Mouse (Mus musculus) thymus, postnatal 10 days (tissue): Measurements from ENCODE around the gene Ide.

ENCODE experiments used
- DNase-seq, 2 experiments: peaks; one replicate each; pipeline ENCODE4 v3.0.0; 2021; ENCODE audit warnings: low spot score in 2 of 2

Gene Ide

DNA sequence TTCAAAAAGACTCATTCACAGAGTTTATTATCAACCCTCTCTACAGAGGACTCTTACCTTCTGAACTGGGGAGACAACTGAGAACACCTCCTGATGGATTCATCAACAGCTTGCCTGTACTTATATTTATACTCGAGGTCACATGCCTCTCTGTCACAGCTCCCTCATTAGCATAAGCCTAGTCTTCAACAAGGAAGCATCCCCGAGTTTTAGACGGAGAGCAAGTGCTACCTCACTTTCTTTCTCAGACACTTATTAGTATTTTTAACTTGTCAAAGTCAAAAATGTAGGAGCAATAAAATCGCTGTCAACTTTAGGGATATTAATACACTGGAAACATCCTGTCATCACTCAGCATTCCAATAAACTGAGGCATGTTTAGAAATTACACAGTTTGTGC is at the start of gene Ide:
Gene Ide, minus strand, starts transcription at position 101 of the 400 bp plus-strand sequence.
- no peak for DNase-seq

DNA sequence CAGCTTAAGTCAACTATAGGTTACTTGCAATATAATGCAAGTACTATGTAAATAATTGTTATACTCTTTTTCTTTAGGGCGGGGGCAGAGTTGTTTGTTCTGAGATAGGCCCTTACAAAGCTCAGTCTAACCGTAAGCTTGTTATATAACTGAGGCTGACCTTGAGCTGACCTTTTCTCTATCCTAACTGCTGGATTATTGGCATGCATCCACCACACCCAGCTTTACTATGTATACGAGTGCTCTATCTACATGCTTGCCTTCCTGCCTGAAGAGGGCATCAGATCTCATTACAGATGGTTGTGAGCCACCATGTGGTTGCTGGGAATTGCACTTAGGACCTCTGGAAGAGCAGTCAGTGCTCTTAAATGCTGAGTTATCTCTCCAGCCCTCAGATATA is 48.5 kb upstream of the Ide start:
- no peak for DNase-seq

DNA sequence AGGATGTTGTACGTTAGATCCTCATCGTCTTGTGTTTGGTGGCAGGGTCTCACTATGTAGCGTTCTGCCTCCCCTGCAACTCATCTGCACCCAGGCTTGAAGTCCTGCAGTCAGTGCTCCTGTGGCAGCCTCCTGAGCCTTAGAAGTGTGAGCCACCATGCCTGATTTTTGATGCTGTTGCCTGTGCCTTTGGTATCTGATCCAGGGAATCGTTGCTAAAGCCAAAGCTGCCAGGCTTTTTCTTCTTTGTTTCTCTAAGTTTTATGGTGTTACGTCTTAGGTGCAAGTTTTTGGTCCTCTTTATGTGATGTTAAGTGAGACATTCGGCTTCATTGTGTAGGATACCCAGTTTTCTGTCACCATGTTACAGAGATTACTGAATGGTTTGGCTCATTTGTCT is 41.2 kb upstream of the Ide start:
- no peak for DNase-seq

DNA sequence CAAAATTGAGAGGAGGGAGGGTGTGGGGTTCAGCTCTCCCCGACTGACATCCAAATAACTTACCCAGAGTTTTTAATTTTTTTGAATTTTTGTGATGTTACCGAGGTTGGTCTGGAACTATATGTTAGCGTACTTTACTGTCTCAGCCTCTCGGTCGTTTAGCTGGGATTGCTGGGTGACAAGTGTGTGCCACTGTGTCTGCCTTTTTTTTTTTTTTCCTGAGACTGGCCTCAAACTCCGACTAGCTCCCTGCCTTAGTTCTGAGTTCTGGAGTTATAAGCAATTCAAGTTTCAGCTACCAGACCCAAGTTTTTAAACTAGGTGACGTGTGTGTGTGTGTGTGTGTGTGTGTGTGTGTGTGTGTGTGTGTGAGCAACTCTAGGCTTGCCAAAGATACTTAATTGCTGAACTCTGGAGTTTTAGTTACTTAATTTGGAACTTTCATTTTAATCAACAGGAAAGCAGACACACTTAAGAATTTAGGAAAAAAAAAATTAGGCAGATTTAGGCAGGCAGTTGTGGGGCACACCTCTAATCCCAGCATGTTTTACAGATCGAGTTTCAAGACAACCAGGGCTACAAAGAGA is 39.8 kb upstream of the Ide start:
- DNase-seq = no peak

DNA sequence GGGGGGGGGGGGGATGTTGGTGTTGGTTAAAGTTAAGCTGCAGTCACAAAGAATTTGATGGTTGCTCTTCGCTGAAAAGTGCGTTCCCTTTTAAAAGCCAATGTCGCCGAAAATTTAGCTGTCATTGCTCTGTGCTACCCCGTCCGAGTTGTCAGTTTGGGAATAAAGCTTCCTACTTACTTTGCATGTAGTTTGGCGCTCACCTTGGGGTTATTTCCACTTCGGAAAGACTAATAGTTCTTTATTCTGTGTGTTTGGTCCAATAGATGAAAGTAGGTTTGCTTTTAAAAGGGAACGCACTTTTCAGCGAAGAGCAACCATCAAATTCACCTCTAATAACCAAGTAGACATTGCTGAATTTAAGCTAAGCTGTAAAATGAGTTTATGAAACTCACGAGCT is 39.2 kb upstream of the Ide start:
- DNase-seq = no peak

DNA sequence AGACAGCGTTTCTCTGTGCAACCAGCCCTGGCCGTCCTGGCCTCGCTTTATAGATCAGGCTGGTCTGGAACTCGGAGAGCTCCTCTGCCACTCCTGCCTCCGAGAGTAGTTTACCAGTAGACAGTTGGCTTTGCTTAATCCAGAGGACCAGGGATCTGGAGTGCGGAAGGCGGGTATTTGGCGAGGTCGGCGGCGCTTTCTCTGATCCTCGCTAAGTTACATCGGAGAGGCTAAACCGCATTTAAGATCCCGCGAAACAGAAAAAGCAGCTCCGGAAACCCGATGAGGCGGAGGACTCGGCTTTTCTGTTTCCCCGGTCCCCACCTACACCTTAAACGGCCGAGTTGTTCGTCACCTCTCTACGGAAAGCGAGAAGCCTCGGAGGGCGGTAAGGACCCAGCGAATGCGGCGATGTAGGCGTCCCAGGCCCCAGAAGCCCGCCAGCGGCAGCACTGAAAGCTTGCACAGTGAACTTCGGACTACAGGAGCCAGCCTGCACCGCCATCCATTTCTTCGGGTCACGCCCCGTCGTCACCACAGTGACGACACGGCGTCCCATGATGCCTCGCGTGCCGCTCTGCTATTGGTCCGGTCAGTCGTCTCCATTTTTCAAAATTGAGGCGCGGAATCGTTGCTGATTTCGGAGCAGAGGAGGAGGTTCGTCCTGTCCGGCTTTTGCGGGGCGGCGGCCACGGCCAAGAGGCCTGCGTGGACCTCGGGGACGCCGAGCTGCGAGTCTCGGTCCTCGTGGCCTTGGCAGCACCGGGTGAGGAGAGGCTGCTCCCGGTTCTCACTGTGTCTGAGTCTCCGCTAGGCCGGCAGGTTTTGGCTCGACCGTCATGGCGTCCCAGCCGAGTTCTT is 38.3 kb upstream of the Ide start, which contains the start of gene Kif11:
Gene Kif11, plus strand, starts transcription at position 649 of the 861 bp plus-strand sequence.
- DNase-seq = peak; percentile 91 to 92

DNA sequence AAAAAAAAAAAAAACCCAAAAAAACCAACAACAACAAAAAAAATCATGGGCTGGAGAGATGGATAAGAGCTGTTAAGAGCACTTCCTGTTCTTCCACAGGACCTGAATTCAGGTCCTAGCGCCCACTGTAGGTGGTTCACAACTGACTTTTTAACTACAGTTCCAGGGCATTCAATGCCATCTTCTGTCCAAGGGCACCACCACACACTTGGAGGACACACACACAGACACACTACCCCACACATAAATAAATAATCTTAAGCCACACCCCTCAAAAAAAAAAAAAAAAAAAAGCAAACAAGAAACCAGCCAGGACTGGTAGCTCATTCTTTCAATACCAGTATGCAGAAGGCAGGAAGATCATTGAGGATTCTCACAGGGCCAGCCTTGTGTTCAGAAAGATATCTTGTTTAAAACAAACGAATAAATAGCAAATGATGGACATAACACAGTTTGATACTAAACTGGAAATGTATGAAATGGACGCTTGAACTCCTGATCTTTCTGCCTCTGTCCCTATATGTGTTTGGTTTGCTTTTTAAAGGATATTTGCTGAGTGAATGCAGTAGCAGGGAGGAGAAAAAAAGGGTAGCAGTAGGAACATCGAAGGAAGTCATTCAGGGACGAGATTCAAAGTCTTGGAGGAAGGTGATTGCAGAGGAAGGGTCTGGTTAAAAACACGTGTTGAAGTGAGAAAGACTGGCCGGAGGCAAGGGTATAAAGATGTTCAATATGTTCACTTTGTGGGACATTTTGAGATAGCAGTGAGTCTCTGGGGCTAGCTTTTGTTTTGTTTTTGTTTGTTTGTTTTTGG is 37.5 kb upstream of the Ide start:
- DNase-seq = no peak

DNA sequence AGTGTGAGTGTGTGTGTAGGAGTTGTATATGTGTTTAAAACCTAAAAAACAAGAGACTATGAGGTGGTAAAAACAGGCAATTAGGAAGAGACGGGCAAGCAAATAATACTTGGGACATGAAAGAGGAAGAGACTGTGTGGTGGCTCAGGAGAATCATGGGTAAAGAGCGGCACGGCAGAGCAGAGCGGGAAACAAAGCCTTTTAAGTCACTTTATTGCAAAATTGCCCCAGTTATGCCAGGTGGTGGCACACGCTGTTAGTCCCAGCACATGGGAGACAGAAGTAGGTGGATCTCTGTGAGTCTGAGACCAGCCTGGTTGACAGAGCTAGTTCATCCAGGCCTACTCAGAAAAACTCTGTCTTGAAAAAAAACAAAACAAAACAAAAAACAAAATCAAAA is 32.7 kb upstream of the Ide start:
- DNase-seq = peak; percentile 58 to 62

DNA sequence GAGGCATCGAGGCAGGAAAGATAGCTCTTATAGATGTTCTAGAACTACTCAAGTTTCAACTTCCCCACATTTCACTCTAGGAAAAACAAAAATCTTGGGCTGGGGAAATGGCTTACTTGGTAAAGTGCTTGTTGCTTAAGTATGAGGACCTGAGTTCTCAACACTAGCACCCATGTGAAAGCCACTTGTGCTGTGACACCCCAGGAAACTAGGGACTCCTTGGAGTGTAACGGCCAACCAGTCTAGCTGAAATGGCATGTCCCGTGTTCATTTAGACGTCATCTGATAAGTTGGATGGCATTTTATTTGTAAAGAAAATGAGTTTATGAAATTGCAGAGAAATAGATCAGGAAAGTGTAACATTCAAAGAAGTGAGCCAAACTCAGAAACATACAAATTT is 32.3 kb upstream of the Ide start:
- no peak for DNase-seq

DNA sequence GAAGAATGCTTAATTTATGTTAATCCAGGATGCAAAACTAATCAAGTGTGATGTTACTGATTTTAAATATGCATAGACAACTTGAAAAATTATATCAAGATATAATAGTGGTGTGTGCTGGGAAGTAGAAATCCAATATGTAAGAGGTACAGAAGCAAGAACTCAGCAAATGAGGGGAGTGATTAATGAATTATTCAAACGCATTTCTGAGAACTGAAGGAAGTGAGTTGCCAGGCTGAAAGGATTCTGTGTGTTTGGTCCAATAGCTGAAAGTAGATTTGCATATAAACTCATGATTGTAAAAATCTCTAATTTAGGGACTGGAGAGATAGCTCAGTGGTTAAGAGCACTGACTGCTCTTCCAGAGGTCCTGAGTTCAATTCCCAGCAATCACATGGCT is 31.3 kb upstream of the Ide start:
- DNase-seq = no peak

DNA sequence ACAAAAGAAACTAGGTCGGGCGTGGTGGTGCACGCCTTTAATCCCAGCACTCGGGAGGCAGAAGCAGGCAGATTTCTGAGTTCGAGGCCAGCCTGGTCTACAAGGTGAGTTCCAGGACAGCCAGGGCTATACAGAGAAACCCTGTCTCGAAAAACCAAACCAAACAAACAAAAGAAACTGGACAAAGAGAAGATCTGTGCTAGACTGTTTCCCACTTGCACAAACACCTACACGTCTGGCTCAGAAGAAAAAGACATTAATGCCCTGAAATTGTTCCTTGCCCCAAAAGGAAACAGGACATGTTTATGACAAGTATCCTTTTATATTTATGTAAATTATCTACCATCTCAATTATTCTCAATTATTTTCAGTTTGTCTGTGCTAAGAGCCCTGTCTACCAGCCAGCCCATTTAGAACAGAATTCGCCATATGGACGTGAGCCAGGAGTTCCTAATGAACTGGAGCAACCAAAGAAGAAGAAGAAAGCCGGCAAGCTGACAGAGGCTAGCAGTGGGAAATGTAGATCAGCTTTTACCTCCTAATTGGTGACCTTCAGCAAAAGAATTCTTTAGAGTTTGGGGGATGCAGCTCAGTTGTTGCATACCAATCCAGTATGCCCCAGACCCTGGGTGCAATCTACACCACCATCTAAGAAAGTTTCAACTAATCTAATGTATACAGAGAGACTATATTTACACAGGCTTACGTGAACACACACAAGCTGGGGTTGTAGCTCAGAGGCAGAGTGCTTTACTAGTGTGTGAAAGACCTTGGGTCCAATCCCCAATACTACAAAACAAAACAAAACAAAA is 25.7 kb upstream of the Ide start:
- DNase-seq = no peak

DNA sequence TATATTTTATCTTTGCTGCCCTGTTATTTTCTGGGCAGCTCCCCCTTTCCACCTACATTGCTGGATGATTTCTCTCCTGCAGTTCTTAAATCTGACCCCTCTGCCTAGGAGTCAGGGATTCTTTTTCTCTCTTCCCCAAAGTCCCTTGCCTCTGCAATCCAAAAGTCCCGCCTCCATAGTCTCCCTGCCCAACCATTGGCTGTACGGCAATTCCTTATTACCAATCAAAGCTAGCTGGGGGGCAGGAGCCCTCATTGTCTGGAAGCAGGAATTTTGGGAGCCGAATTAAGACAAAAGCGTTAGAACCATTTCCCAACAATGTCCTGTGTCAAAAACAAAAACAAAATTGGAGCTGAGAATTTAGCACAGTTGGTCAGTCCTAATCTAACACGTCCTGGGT is 24.9 kb upstream of the Ide start:
- DNase-seq = no peak

DNA sequence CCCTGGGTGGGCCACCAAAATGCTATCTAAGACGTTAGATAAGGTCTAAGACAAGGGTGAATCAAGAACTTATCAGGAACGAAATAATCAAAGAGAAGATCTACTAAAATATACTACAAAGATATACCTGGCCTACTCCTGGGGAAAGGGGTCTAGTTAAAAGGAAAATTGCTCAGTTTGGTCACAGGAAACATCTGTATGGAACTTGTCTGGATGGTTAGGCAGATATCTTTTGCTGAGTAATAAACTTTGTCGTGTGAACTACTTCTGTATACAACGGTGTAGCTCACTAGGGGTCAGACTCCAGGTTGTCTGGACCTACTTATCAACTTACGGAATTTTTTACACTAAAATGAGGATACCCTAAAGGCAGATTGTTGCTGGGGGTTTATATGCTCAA is 22.4 kb upstream of the Ide start:
- DNase-seq = no peak

DNA sequence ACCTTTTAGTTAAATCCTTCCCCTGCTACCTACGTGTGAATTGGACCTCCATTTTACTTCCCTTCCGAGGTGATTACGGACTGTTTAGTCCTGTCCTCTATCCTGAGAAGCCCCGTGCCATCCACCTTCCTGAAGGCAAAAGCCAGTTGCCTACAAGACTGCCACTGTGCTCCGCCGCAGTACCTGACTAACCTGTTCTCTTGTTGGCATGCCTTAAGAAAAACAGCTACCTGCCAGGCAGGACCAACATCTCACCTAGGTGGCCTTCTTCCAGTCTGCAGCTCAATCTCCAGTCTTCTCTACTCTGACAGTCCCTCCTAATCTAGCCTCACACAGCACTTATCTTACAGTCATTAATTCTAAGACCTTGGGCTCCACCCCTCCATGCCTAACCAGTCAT is 15.7 kb upstream of the Ide start:
- DNase-seq = no peak

DNA sequence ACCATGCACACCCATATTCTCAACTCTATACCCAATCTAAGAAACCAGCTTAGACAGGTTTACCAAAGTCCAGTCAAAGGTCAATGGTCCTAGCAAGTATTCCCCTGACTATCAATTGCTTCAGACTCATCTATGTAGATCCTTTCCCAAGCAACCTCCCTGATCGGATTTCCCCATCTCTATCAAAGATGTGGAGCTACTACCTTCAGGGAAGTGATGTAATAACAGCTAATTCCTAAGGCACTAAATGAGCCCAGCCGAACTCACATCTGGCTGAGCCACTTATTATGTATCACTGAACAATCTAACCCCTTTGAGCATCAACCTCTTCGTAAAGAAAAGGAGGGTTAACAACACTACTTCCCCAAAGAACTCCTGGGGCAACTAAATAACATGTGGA is 15.1 kb upstream of the Ide start:
- no peak for DNase-seq

DNA sequence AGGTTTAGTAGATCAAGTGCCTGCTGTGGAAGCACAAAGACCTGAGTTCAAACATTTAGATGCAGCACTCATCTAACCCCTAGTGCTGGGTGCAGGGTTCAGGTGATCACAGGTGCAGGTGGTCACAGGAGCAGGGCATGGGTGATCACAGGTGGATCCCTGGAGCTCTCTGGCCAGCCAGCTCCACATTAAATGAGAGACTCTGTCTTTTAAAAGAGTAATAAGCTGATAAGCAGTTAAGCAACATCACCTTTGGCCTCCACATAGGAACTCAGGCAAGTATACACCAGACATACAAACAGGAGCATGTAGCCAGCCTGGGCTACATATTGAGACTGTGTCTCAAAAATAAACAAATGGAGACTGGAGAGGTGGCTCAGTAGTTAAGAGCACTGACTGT is 11.3 kb upstream of the Ide start:
- no peak for DNase-seq

DNA sequence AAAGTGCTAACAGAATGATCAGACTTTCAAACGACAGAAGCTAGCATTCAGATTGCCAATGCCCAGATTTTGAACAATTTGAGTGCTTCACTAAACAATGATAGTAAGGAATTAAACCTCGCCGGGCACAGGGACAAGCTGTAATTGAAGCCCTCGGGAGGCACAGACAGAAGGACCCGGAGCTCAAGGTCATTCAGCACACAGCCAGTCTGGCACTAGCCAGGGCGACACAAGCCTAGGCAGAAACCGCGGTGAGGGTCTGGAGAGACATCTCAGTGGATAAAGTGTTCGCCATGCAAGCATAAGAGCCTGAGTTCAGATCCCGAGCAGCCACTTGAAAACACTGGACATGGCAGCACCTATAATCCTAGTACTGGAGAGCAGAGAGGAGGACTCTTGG is 10.7 kb upstream of the Ide start:
- no peak for DNase-seq

DNA sequence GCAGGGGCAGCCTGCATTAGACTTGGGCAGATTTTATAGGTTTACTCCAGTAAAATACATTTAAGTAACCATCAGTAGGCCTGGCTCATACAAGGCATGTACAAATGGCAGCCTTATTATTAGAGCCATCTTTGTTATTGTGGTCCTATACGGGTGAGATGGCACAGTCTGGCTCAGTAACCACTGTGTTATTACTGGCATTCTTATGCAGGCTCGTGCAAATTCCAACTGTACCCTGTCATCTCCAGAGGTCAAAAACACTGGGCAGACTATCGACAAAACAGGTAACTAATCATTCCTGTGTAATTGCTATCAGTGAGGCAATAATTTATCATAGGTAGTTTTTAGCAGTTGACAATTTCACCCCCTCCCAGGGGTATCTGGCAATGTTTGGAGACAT is 8.6 kb upstream of the Ide start:
- DNase-seq = no peak

DNA sequence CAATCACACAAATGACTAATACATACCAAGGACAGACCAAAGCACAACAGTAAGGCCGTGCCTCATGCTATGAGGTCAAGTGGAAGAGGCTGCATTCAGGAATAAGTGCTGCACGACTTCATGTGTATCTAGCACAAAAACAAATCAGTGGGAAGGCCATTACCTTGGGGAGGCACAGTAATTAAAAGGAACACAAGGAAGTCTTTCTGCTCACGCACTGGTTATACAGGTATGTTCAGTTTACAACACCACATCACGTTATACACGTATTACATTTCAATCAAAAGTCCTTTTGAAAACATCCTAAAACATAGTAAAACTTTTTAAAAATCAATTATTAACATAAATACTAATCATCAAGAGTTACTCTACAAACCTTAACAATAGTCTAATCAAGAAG is 6.2 kb upstream of the Ide start:
- DNase-seq = no peak

DNA sequence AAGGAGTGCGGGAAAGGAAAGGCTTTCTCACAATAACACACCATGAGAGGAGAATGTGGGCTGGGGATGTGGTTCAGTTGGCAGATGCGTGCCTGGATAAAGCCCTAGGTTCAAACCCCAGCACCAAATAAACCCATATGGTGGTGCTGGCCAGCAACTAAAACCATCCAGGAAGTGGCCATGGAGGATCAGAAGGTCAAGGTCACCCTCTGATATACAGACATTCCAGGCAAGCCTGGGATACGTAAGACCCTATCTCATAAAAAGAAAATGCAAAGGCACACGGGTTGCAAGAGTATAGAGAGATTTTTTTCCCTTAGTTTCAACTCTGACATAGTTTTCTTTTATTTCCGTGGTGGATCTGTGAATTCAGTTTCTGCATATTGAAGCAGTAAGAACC is 3.3 kb upstream of the Ide start:
- no peak for DNase-seq

DNA sequence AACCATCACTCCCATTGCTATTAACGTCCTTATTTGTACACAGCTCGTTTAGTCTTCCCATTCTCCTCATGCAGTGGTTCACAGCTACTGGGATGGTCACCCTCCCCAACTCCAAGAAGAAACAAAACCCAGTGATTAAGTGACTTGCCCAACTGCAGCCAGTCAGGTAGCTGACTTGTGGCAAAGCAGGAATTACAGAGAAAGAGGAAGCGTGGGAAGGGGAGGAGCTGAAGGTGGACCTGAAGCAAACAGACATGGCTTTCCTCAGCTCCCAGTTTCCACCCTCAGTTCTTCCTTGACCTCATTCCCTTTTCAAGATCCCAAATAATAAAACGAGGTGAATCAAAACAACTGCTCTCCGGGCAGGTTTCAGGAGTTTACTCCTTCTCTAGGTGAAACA is 2.8 kb upstream of the Ide start:
- no peak for DNase-seq

DNA sequence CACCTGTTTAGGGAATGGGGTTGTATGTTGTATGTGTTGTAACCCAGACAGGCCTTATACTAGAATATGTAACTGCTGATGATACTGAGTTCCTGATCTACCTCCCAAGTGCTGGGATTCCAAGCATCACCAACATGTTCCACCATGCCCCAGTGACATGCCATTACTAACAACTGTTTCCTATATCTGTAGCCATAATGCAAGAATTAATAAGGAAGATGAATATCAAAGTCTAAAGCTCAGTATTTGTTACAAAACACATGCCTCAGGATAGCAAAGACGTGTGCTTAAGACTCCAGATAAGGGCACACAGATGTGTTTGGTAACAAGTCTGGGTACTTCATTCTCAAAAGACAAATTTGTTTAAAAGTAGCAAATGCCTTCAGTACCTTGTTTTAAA is 2.3 kb downstream of the Ide start:
- no peak for DNase-seq
